ENCODE assay signal across 8 mouse cellular contexts in the genomic region with DNA sequence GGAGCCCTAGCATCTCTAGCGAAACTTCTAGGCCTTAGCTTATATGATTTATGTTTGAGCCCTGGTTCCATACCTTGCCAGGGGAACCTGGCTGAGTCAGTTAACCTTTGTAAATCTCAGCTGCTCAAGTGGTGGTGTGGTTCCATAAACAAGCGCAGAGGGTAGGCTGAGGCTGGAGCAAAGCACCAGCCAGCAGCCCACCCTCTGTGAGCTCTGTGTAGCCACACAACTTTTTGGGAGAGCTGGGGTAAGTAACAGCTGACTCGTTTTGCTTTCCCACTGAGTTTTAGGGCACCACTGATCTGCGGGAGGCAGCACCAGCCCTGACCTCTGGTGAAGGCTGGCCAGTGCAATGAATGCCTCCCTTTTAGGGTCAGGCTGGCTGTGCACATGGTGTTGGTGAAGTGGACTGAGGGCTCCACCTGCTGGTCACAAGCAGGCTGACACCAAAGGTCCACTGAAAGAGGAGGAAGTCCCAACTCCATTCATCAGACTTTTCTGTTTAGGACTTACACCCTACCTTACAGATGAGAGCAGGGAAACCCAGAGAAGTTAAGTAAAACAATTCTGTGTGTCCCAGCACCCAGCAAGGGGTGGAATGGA. TPM values are rescaled to one million over a fixed set of nuclear protein-coding genes. Genes with fewer than 3 reads are reported as not detected.
DNase-seq lines count a peak whose midpoint lies in the region; ATAC-seq and TF ChIP-seq lines count a peak whose summit lies in the region.

No protein-coding gene starts in this region.

- H3K27me3 ChIP-seq in embryonic facial prominence, embryonic 12.5 days = no peaks in the 10 kb centered on the region
- no peaks in the 10 kb centered on the region for H3K27me3 ChIP-seq in liver, embryonic 14.5 days (ENCODE audit: control insufficient read depth, insufficient read depth, low read length)
- no peaks in the 10 kb centered on the region for H3K27me3 ChIP-seq in neural tube, embryonic 13.5 days
- no peaks in the 10 kb centered on the region for H3K27me3 ChIP-seq in stomach, postnatal 0 days (ENCODE audit: control insufficient read depth, insufficient read depth, low read length)

- DNase-seq in CD4-positive helper T cell, adult 2 months (ENCODE audit: low read depth, low spot score) = peak; percentile 40
- peak; percentile 67 for DNase-seq in adrenal gland, postnatal 25 days
- DNase-seq in heart, postnatal 10 days = peak; percentile 79 to 87
- peak; percentile 75 to 80 for DNase-seq in kidney, postnatal 25 days
- DNase-seq in liver, embryonic 14.5 days (ENCODE audit: low read depth in 3 of 3, low spot score in 3 of 3) = peak; percentile 29 to 32 (median 29)
- DNase-seq in stomach, postnatal 0 days (ENCODE audit: low spot score) = peak; percentile 77

- H3K4me3 ChIP-seq in embryonic facial prominence, embryonic 12.5 days = no peak overlapping the region
- H3K4me3 ChIP-seq in liver, embryonic 14.5 days (ENCODE audit: insufficient read depth in 1 of 2, low read depth in 2 of 2, low read length in 2 of 2) = no peak overlapping the region
- H3K4me3 ChIP-seq in neural tube, embryonic 13.5 days = no peak overlapping the region
- H3K4me3 ChIP-seq in stomach, postnatal 0 days (ENCODE audit: low read depth, low read length) = no peak overlapping the region

- no peaks in the 10 kb centered on the region for H3K4me1 ChIP-seq in embryonic facial prominence, embryonic 12.5 days
- no peaks in the 10 kb centered on the region for H3K4me1 ChIP-seq in liver, embryonic 14.5 days (replicated peaks; ENCODE audit: control insufficient read depth in 2 of 2, insufficient read depth in 2 of 2, low read length in 1 of 2)
- no peaks in the 10 kb centered on the region for H3K4me1 ChIP-seq in neural tube, embryonic 13.5 days (replicated peaks)
- H3K4me1 ChIP-seq in stomach, postnatal 0 days (replicated peaks; ENCODE audit: control insufficient read depth, insufficient read depth) = no peaks in the 10 kb centered on the region

- no peak overlapping the region for H3K9ac ChIP-seq in embryonic facial prominence, embryonic 12.5 days
- H3K9ac ChIP-seq in liver, embryonic 14.5 days (replicated peaks) = no peak overlapping the region
- no peak overlapping the region for H3K9ac ChIP-seq in neural tube, embryonic 13.5 days
- no peak overlapping the region for H3K9ac ChIP-seq in stomach, postnatal 0 days (ENCODE audit: low read length)

- H3K4me2 ChIP-seq in embryonic facial prominence, embryonic 12.5 days (replicated peaks) = no peak overlapping the region
- no peak overlapping the region for H3K4me2 ChIP-seq in liver, embryonic 14.5 days (ENCODE audit: low read depth)
- H3K4me2 ChIP-seq in neural tube, embryonic 13.5 days = no peak overlapping the region
- H3K4me2 ChIP-seq in stomach, postnatal 0 days (replicated peaks; ENCODE audit: low read depth) = no peak overlapping the region

- 41% methylated on average over 4 of the region's 4 CpGs for WGBS in embryonic facial prominence, embryonic 12.5 days
- WGBS in liver, embryonic 14.5 days (ENCODE audit: insufficient replicate concordance) = 42% methylated on average over 4 of the region's 4 CpGs
- 44% methylated on average over 4 of the region's 4 CpGs for WGBS in neural tube, embryonic 13.5 days
- whole genome bisulfite sequencing in stomach, postnatal 0 days = 44% methylated on average over 4 of the region's 4 CpGs

- ATAC-seq in embryonic facial prominence, embryonic 12.5 days (ENCODE audit: insufficient number of reproducible peaks, insufficient read depth, low FRiP score, low TSS enrichment) = peak; percentile 58; the same call in 1 of the 2 replicates
- ATAC-seq in liver, embryonic 14.5 days (ENCODE audit: insufficient read depth) = peak; percentile 51
- peak; percentile 70 for ATAC-seq in neural tube, embryonic 13.5 days (ENCODE audit: low read depth)
- peak; percentile 79 for ATAC-seq in stomach, postnatal 0 days (ENCODE audit: low FRiP score, low TSS enrichment)

- H3K27ac ChIP-seq in embryonic facial prominence, embryonic 12.5 days = no peak overlapping the region
- no peak overlapping the region for H3K27ac ChIP-seq in liver, embryonic 14.5 days
- H3K27ac ChIP-seq in neural tube, embryonic 13.5 days (replicated peaks) = no peak overlapping the region
- no peak overlapping the region for H3K27ac ChIP-seq in stomach, postnatal 0 days (replicated peaks)

- no peaks in the 10 kb centered on the region for H3K9me3 ChIP-seq in embryonic facial prominence, embryonic 12.5 days
- no peaks in the 10 kb centered on the region for H3K9me3 ChIP-seq in liver, embryonic 14.5 days (ENCODE audit: control insufficient read depth, low read length)
- H3K9me3 ChIP-seq in neural tube, embryonic 13.5 days = no peaks in the 10 kb centered on the region
- H3K9me3 ChIP-seq in stomach, postnatal 0 days (ENCODE audit: control insufficient read depth, low read length) = no peaks in the 10 kb centered on the region

- no peak for TF ChIP-seq EP300 in liver, embryonic 14.5 days (IDR thresholded peaks at IDR 0.05; ENCODE audit: low read depth)
- no peak for TF ChIP-seq EP300 in stomach, postnatal 0 days (optimal IDR thresholded peaks at IDR 0.05)

- intact Hi-C loops in heart, postnatal 10 days (cut with DNase I) = loop anchor here (1.0 kb wide), 1 partner anchor 28 kb away; no protein-coding TSS in a partner anchor

- peak; percentile 95 for TF ChIP-seq CTCF in liver, embryonic 14.5 days (IDR thresholded peaks at IDR 0.05; ENCODE audit: low read depth)
- TF ChIP-seq CTCF in stomach, postnatal 0 days (IDR thresholded peaks at IDR 0.05; ENCODE audit: low read depth) = peak; percentile 97

- H3K36me3 ChIP-seq in embryonic facial prominence, embryonic 12.5 days = no peaks in the 10 kb centered on the region
- no peaks in the 10 kb centered on the region for H3K36me3 ChIP-seq in liver, embryonic 14.5 days (replicated peaks; ENCODE audit: control insufficient read depth, insufficient read depth, low read depth)
- H3K36me3 ChIP-seq in neural tube, embryonic 13.5 days = 0 out of 2 replicates have a peak, but pooled peaks cover 7% of the 10 kb centered on the region
- H3K36me3 ChIP-seq in stomach, postnatal 0 days (ENCODE audit: control insufficient read depth, insufficient read depth, low read length) = peaks cover 5% of the 10 kb centered on the region; the same call in 1 of the 2 replicates

RNA-seq across cellular contexts. Expression of gene Crb2, which starts 26.7 kb away (rescaled TPM):
- total RNA-seq in adrenal gland, postnatal 25 days (2021) = 0.52 and 0.62 TPM in 2 replicates
- 3.2 and 3.8 TPM in 2 replicates for polyA plus RNA-seq in embryonic facial prominence, embryonic 12.5 days (2016; fragmentation: Nextera tagmentation; extraction: Ambion mirVana)
- 1 to 10 TPM in 1 of 2 experiments, under 1 TPM in 1; 0.96 to 1.7 TPM for total RNA-seq in heart, postnatal 10 days (2021)
- polyA plus RNA-seq in liver, embryonic 14.5 days (2012; rRNA removed) = 0.17 and 0.19 TPM in 2 replicates
- 0.10 and 0.14 TPM in 2 replicates for polyA plus RNA-seq in liver, embryonic 14.5 days (2014; fragmentation: Nextera tagmentation; extraction: Ambion mirVana)
- polyA plus RNA-seq in neural tube, embryonic 13.5 days (2015; fragmentation: Nextera tagmentation; extraction: Ambion mirVana) = 4.6 and 4.8 TPM in 2 replicates
- polyA plus RNA-seq in stomach, postnatal 0 days (2015; fragmentation: Nextera tagmentation; extraction: Ambion mirVana) = 0.47 and 0.74 TPM in 2 replicates

Comparison
In these comparisons a context has a peak if more than half of its experiments do, and no peak if none do; other contexts are left out.
1. DNase-seq: peak in every context shown above with its lines; median percentile 83 in heart, postnatal 10 days; 78 in kidney, postnatal 25 days; 77 in stomach, postnatal 0 days; 67 in adrenal gland, postnatal 25 days; 40 in CD4-positive helper T cell, adult 2 months; 29 in liver, embryonic 14.5 days.